Mouse (Mus musculus): ENCODE results near the gene Vezt. TPM values are rescaled to one million over a fixed set of nuclear protein-coding genes. Genes with fewer than 3 reads are reported as not detected.

Gene Vezt
- polyA plus RNA-seq (2014; fragmentation: Nextera tagmentation; extraction: Ambion mirVana): 25.3 and 26.9 TPM in 2 replicates

DNA sequence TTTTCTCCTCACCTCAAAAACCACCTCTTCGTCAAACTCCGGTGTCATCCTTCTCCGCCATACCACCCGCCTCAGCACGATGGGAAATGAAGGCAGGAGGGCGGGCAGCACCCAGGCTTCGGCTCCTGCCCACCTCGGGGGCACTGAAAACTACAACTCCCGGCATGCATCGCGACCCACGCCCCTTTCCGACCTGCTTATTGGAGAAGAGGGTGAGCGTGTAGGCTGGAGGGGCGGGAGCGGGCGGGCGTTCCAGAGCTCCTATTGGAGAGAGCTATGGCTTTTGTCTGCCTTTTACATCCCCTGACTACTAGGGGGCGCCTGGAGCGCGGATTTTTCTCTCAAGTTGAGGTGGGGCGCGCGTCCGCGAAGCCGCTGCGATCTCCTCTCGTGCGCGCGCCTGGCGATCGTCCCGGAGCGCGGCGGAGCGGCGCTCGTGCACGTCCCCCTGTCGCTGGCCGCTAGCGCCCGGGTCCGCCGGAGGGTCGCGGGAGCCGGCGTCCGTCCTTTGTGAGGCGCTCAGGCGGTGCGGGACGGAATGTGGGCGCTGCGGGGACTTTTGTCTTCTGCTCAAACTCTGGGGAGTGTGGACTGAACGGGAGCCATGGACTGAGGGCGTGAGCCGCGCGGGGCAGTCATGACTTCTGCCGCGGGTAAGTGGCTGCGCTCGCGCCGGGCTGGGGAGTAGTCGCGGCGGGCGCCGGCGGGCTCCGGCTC is at the start of gene Vezt, which contains the start of gene Fgd6:
Vezt (minus strand) TSS at position 160 of the 717 bp plus-strand sequence.
Fgd6 (plus strand) TSS at position 344 of the 717 bp plus-strand sequence.
- WGBS (ENCODE audit: insufficient replicate concordance): under 1% methylated on average over 72 of the region's 77 CpGs
- H3K36me3 ChIP-seq (ENCODE audit: control insufficient read depth, insufficient read depth, low read length): no peaks in the 10 kb centered on the region
- peak within 1 kb of the TSS; percentile 79 for H3K27ac ChIP-seq (ENCODE audit: low read depth, low read length)
- peak within 1 kb of the TSS; percentile 84 for H3K4me2 ChIP-seq
- H3K4me3 ChIP-seq (ENCODE audit: low read depth, low read length): peak within 1 kb of the TSS; percentile 86
- peak within 1 kb of the TSS; percentile 93 for H3K9ac ChIP-seq (ENCODE audit: low read depth, low read length)
- H3K27me3 ChIP-seq (ENCODE audit: control insufficient read depth, insufficient read depth, low read length): no peaks in the 10 kb centered on the region
- no peaks in the 10 kb centered on the region for H3K9me3 ChIP-seq (replicated peaks; ENCODE audit: control insufficient read depth, low read length)
- H3K4me1 ChIP-seq (ENCODE audit: control insufficient read depth, insufficient read depth, low read length): peaks cover 10% of the 10 kb centered on the region
- ATAC-seq (replicated peaks; ENCODE audit: insufficient number of reproducible peaks, low FRiP score, low TSS enrichment): peak; percentile 98

DNA sequence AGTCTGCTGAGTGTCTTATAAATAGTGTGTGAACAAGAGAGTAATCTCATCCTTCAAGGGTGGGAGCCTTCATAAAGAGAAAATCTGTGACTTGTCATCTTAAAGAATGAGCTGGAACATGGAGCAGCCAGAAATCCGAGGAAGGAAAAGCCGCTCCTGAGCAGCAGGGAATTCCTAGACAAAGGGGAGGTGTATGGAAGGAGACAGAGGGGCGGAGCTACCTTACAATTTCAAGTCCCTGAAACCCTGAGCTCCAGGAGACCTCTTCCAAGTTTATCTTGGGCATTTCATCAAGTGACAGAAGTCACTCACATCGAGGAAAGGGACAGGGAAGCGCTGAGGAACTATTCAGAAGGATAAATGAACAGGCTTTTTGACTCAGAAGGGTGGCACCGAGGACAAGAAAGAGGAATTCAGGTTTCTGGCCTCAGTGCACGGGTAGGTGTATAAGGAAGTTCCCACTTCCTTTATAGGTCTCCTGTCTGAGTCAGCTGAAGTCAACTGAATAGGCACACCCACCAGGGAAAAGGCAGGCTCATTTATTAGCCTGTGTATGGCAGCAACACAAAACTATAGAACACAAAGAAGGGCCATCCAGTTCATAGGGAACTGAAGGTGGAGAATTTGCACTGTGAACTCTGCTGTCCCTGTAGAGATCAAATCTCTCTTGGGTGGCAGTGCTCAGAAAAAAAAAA is 46.6 kb upstream of the Vezt start:
- H3K36me3 ChIP-seq (ENCODE audit: control insufficient read depth, insufficient read depth, low read length): no peaks in the 10 kb centered on the region
- no peak overlapping the region for H3K4me3 ChIP-seq (ENCODE audit: low read depth, low read length)
- no peak overlapping the region for H3K9ac ChIP-seq (ENCODE audit: low read depth, low read length)
- no peak overlapping the region; the same call in 1 of the 2 replicates for H3K27ac ChIP-seq (ENCODE audit: low read depth, low read length)
- ATAC-seq (replicated peaks; ENCODE audit: insufficient number of reproducible peaks, low FRiP score, low TSS enrichment): no peak
- H3K9me3 ChIP-seq (replicated peaks; ENCODE audit: control insufficient read depth, low read length): no peaks in the 10 kb centered on the region
- H3K4me1 ChIP-seq (ENCODE audit: control insufficient read depth, insufficient read depth, low read length): peaks cover 7% of the 10 kb centered on the region; the same call in 1 of the 2 replicates
- H3K27me3 ChIP-seq (ENCODE audit: control insufficient read depth, insufficient read depth, low read length): no peaks in the 10 kb centered on the region
- 42% methylated on average over 7 of the region's 7 CpGs for WGBS (ENCODE audit: insufficient replicate concordance)
- H3K4me2 ChIP-seq: no peak overlapping the region

- no peak for ATAC-seq (replicated peaks; ENCODE audit: insufficient number of reproducible peaks, low FRiP score, low TSS enrichment)
- Histone ChIP-seq H3K36me3 (ENCODE audit: control insufficient read depth, insufficient read depth, low read length) (no peaks in the 10 kb centered on the region), H3K27me3 (ENCODE audit: control insufficient read depth, insufficient read depth, low read length) (no peaks in the 10 kb centered on the region), H3K4me2 (no peak overlapping the region), H3K27ac (ENCODE audit: low read depth, low read length) (no peak overlapping the region), H3K4me3 (ENCODE audit: low read depth, low read length) (no peak overlapping the region), H3K9me3 (replicated peaks; ENCODE audit: control insufficient read depth, low read length) (no peaks in the 10 kb centered on the region), H3K9ac (ENCODE audit: low read depth, low read length) (no peak overlapping the region), H3K4me1 (ENCODE audit: control insufficient read depth, insufficient read depth, low read length) (peaks cover 7% of the 10 kb centered on the region; the same call in 1 of the 2 replicates)
- 60% methylated on average over 3 of the region's 3 CpGs for WGBS (ENCODE audit: insufficient replicate concordance)
Measured at GRCm38 (mm10) chr10:94080740-94081139, 45.1 kb upstream of the Vezt start.

GRCm38 (mm10) chr10:94076966-94077825 is 41.6 kb upstream of the Vezt start:
- H3K4me3 ChIP-seq (ENCODE audit: low read depth, low read length): no peak overlapping the region
- H3K27ac ChIP-seq (ENCODE audit: low read depth, low read length): no peak overlapping the region
- H3K4me1 ChIP-seq (ENCODE audit: control insufficient read depth, insufficient read depth, low read length): peaks cover 15% of the 10 kb centered on the region
- ATAC-seq (replicated peaks; ENCODE audit: insufficient number of reproducible peaks, low FRiP score, low TSS enrichment): no peak
- WGBS (ENCODE audit: insufficient replicate concordance): 85% methylated on average over 14 of the region's 14 CpGs
- no peaks in the 10 kb centered on the region for H3K9me3 ChIP-seq (replicated peaks; ENCODE audit: control insufficient read depth, low read length)
- no peak overlapping the region for H3K9ac ChIP-seq (ENCODE audit: low read depth, low read length)
- no peaks in the 10 kb centered on the region for H3K36me3 ChIP-seq (ENCODE audit: control insufficient read depth, insufficient read depth, low read length)
- H3K4me2 ChIP-seq: no peak overlapping the region
- no peaks in the 10 kb centered on the region for H3K27me3 ChIP-seq (ENCODE audit: control insufficient read depth, insufficient read depth, low read length)

GRCm38 (mm10) chr10:94072916-94073465 is 37.4 kb upstream of the Vezt start:
- Histone ChIP-seq H3K27ac (ENCODE audit: low read depth, low read length) (peak overlapping the region; percentile 62), H3K9ac (ENCODE audit: low read depth, low read length) (0 out of 2 replicates have a peak overlapping the region, but pooled peaks have one; percentile 35)

DNA sequence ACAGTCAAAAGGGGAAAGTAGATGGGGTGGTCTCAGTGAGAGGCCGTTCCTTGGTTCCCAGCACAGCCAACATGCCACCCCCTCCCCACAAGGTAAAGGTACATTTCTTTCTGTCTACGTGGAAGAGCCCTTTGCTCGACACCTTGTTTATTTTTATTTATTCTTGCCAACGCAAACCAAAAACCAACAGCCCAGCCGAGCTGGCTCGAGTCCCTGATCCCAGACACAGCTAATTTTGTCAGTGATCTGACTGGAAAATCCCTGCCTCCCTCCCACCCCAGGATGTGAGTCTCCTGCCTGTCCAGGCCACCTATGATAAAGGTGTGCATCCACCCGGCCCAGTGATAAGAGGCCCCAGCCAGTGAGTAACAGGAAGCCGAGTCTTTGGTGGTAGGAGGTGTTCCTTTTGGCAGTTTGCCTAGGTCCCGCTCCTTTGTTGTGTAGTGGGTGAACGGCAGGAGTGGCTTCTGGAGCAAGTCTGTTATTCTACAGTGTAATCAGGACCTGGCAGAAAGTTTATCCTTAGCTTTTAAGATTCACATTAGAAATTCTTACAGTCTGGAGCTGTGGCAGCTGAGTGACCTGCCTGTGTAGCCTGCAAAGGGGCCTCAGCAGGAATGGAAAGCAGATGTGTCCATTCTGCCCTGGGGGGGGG is 36.8 kb upstream of the Vezt start:
- 0 out of 2 replicates have a peak overlapping the region, but pooled peaks have one; percentile 24 for H3K9ac ChIP-seq (ENCODE audit: low read depth, low read length)
- H3K27me3 ChIP-seq (ENCODE audit: control insufficient read depth, insufficient read depth, low read length): no peaks in the 10 kb centered on the region
- peak; percentile 74; the same call in 1 of the 2 replicates for ATAC-seq (replicated peaks; ENCODE audit: insufficient number of reproducible peaks, low FRiP score, low TSS enrichment)
- H3K36me3 ChIP-seq (ENCODE audit: control insufficient read depth, insufficient read depth, low read length): no peaks in the 10 kb centered on the region
- H3K4me2 ChIP-seq: peak overlapping the region; percentile 10; the same call in 1 of the 2 replicates
- no peaks in the 10 kb centered on the region for H3K9me3 ChIP-seq (replicated peaks; ENCODE audit: control insufficient read depth, low read length)
- H3K4me3 ChIP-seq (ENCODE audit: low read depth, low read length): no peak overlapping the region
- 32% methylated on average over 10 of the region's 10 CpGs for WGBS (ENCODE audit: insufficient replicate concordance)
- H3K27ac ChIP-seq (ENCODE audit: low read depth, low read length): peak overlapping the region; percentile 62
- peaks cover 23% of the 10 kb centered on the region for H3K4me1 ChIP-seq (ENCODE audit: control insufficient read depth, insufficient read depth, low read length)

More at GRCm38 (mm10) chr10:94072916-94073465, 37.4 kb upstream of the Vezt start:
- Histone ChIP-seq H3K9me3 (replicated peaks; ENCODE audit: control insufficient read depth, low read length) (no peaks in the 10 kb centered on the region), H3K36me3 (ENCODE audit: control insufficient read depth, insufficient read depth, low read length) (no peaks in the 10 kb centered on the region), H3K4me3 (ENCODE audit: low read depth, low read length) (no peak overlapping the region), H3K4me2 (0 out of 2 replicates have a peak overlapping the region, but pooled peaks have one; percentile 10), H3K4me1 (ENCODE audit: control insufficient read depth, insufficient read depth, low read length) (peaks cover 23% of the 10 kb centered on the region), H3K27me3 (ENCODE audit: control insufficient read depth, insufficient read depth, low read length) (no peaks in the 10 kb centered on the region)
- no peak for ATAC-seq (replicated peaks; ENCODE audit: insufficient number of reproducible peaks, low FRiP score, low TSS enrichment)
- WGBS (ENCODE audit: insufficient replicate concordance): 62% methylated on average over 4 of the region's 4 CpGs

DNA sequence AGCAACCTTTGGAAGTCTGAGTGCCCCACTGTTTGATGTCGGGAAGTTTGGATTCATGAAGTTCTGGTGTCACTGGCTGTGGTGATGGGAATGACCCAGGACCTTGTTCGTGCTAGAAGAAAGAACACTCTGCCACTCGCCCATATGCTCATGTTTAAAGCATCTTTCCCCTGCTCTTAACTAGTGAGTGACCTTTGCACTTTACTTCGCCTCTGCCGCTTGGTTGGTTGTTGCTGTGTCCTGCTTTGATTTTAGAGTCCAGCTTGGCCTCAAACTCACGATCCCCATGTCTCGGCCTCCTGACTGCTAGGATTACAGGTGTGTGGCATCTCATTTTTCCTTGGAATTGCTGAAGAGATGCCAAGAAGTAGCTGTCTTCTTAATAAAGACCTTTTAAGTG is 36.0 kb upstream of the Vezt start:
- no peak overlapping the region for H3K27ac ChIP-seq (ENCODE audit: low read depth, low read length)
- H3K4me2 ChIP-seq: no peak overlapping the region
- 80% methylated on average over 7 of the region's 7 CpGs for WGBS (ENCODE audit: insufficient replicate concordance)
- no peak for ATAC-seq (replicated peaks; ENCODE audit: insufficient number of reproducible peaks, low FRiP score, low TSS enrichment)
- H3K4me3 ChIP-seq (ENCODE audit: low read depth, low read length): no peak overlapping the region
- H3K9me3 ChIP-seq (replicated peaks; ENCODE audit: control insufficient read depth, low read length): no peaks in the 10 kb centered on the region
- H3K27me3 ChIP-seq (ENCODE audit: control insufficient read depth, insufficient read depth, low read length): no peaks in the 10 kb centered on the region
- H3K9ac ChIP-seq (ENCODE audit: low read depth, low read length): no peak overlapping the region
- peaks cover 26% of the 10 kb centered on the region for H3K4me1 ChIP-seq (ENCODE audit: control insufficient read depth, insufficient read depth, low read length)
- H3K36me3 ChIP-seq (ENCODE audit: control insufficient read depth, insufficient read depth, low read length): no peaks in the 10 kb centered on the region

All from heart, embryonic 11.5 days (tissue).